Mouse (Mus musculus) A20 (cell line): ENCODE measurements around the gene Tfr2.

ENCODE experiments used
- DNase-seq: peaks from one replicate; pipeline ENCODE4 v3.0.0-alpha.2; 2011; ENCODE audit warnings: low read depth, low spot score

Tfr2 gene

GRCm38 (mm10) chr5:137537461-137537860, 32.2 kb upstream of the Tfr2 start:
- DNase-seq, result no peak

GRCm38 (mm10) chr5:137539291-137539801, 30.3 kb upstream of the Tfr2 start:
- no peak for DNase-seq

GRCm38 (mm10) chr5:137540991-137541390, 28.6 kb upstream of the Tfr2 start:
- DNase-seq, result no peak

- DNase-seq, result no peak
Measured at GRCm38 (mm10) chr5:137541768-137542540, 27.7 kb upstream of the Tfr2 start.

- DNase-seq, result no peak
Measured at GRCm38 (mm10) chr5:137544926-137545325, 24.7 kb upstream of the Tfr2 start.

GRCm38 (mm10) chr5:137545596-137545995, 24.0 kb upstream of the Tfr2 start:
- DNase-seq, result no peak

- DNase-seq, result no peak
Measured at GRCm38 (mm10) chr5:137549840-137550239, 19.8 kb upstream of the Tfr2 start.

- peak; percentile 44 for DNase-seq
Measured at GRCm38 (mm10) chr5:137551119-137551518, 18.5 kb upstream of the Tfr2 start.

- DNase-seq, result no peak
Measured at GRCm38 (mm10) chr5:137553000-137553399, 16.6 kb upstream of the Tfr2 start.

GRCm38 (mm10) chr5:137553411-137553837, 16.2 kb upstream of the Tfr2 start, which contains the start of gene Actl6b:
TSS of gene Actl6b (plus strand) at chr5:137553517.
- no peak for DNase-seq

- DNase-seq, result no peak
Measured at GRCm38 (mm10) chr5:137553898-137554297, 15.7 kb upstream of the Tfr2 start.

- no peak for DNase-seq
Measured at GRCm38 (mm10) chr5:137561556-137561955, 8.1 kb upstream of the Tfr2 start.

GRCm38 (mm10) chr5:137562965-137563364, 6.7 kb upstream of the Tfr2 start:
- no peak for DNase-seq

- DNase-seq, result no peak
Measured at GRCm38 (mm10) chr5:137565744-137566143, 3.9 kb upstream of the Tfr2 start.

GRCm38 (mm10) chr5:137566416-137566815, 3.2 kb upstream of the Tfr2 start:
- no peak for DNase-seq

- DNase-seq, result no peak
Measured at GRCm38 (mm10) chr5:137568223-137568798, 1.3 kb upstream of the Tfr2 start.

GRCm38 (mm10) chr5:137569031-137569430, 609 bp upstream of the Tfr2 start:
- DNase-seq, result peak; percentile 66

GRCm38 (mm10) chr5:137570181-137570580, 541 bp downstream of the Tfr2 start:
- no peak for DNase-seq

GRCm38 (mm10) chr5:137570691-137571586, 1.3 kb downstream of the Tfr2 start:
- DNase-seq, result no peak

- no peak for DNase-seq
Measured at GRCm38 (mm10) chr5:137574470-137574901, 4.8 kb downstream of the Tfr2 start.

- no peak for DNase-seq
Measured at GRCm38 (mm10) chr5:137580246-137580645, 10.6 kb downstream of the Tfr2 start.

- no peak for DNase-seq
Measured at GRCm38 (mm10) chr5:137582702-137583101, 13.1 kb downstream of the Tfr2 start.
